Mouse (Mus musculus): ENCODE results near the gene Plch2. TPM values are rescaled to one million over a fixed set of nuclear protein-coding genes. Genes with fewer than 3 reads are reported as not detected.

Gene Plch2
- 16.0 and 18.7 TPM in 2 replicates for polyA plus RNA-seq (2015; fragmentation: Nextera tagmentation; extraction: Ambion mirVana)

GRCm38 (mm10) chr4:155056724-155057123 is at the start of gene Plch2:
Gene Plch2 (minus strand): TSS chr4:155056784.
- Histone ChIP-seq H3K36me3 (no peaks in the 10 kb centered on the region), H3K27ac (replicated peaks) (no peak within 1 kb of the TSS), H3K4me1 (peaks cover 17% of the 10 kb centered on the region), H3K27me3 (replicated peaks) (no peaks in the 10 kb centered on the region), H3K9me3 (replicated peaks) (no peaks in the 10 kb centered on the region), H3K9ac (replicated peaks) (no peak within 1 kb of the TSS), H3K4me3 (replicated peaks) (no peak within 1 kb of the TSS), H3K4me2 (no peak within 1 kb of the TSS)
- WGBS, result 62% methylated on average over 10 of the region's 10 CpGs
- ATAC-seq (ENCODE audit: low FRiP score), result no peak

- Histone ChIP-seq H3K4me2 (no peak overlapping the region), H3K9me3 (replicated peaks) (no peaks in the 10 kb centered on the region), H3K36me3 (no peaks in the 10 kb centered on the region), H3K27ac (replicated peaks) (no peak overlapping the region), H3K9ac (replicated peaks) (no peak overlapping the region), H3K4me3 (replicated peaks) (no peak overlapping the region), H3K4me1 (peaks cover 8% of the 10 kb centered on the region; the same call in 1 of the 2 replicates), H3K27me3 (replicated peaks) (no peaks in the 10 kb centered on the region)
- no peak for ATAC-seq (ENCODE audit: low FRiP score)
- 76% methylated on average over 4 of the region's 4 CpGs for WGBS
These were observed 42.0 kb upstream of the Plch2 start for GRCm38 (mm10) chr4:155098572-155098971.

GRCm38 (mm10) chr4:155097452-155097851 is 40.9 kb upstream of the Plch2 start:
- 87% methylated on average over 6 of the region's 6 CpGs for WGBS
- H3K4me1 ChIP-seq, result peaks cover 8% of the 10 kb centered on the region; the same call in 1 of the 2 replicates
- no peak overlapping the region for H3K9ac ChIP-seq (replicated peaks)
- no peak overlapping the region for H3K4me2 ChIP-seq
- no peaks in the 10 kb centered on the region for H3K27me3 ChIP-seq (replicated peaks)
- H3K27ac ChIP-seq (replicated peaks), result no peak overlapping the region
- no peak for ATAC-seq (ENCODE audit: low FRiP score)
- no peaks in the 10 kb centered on the region; the same call in 1 of the 2 replicates for H3K36me3 ChIP-seq
- no peak overlapping the region for H3K4me3 ChIP-seq (replicated peaks)
- no peaks in the 10 kb centered on the region for H3K9me3 ChIP-seq (replicated peaks)

GRCm38 (mm10) chr4:155095967-155096366 is 39.4 kb upstream of the Plch2 start:
- Histone ChIP-seq H3K4me1 (peaks cover 8% of the 10 kb centered on the region; the same call in 1 of the 2 replicates), H3K36me3 (peaks cover 5% of the 10 kb centered on the region; the same call in 1 of the 2 replicates), H3K27me3 (replicated peaks) (no peaks in the 10 kb centered on the region), H3K4me3 (replicated peaks) (no peak overlapping the region), H3K9me3 (replicated peaks) (no peaks in the 10 kb centered on the region), H3K9ac (replicated peaks) (no peak overlapping the region), H3K4me2 (no peak overlapping the region), H3K27ac (replicated peaks) (no peak overlapping the region)
- ATAC-seq (ENCODE audit: low FRiP score), result no peak
- 85% methylated on average over 8 of the region's 8 CpGs for WGBS

DNA sequence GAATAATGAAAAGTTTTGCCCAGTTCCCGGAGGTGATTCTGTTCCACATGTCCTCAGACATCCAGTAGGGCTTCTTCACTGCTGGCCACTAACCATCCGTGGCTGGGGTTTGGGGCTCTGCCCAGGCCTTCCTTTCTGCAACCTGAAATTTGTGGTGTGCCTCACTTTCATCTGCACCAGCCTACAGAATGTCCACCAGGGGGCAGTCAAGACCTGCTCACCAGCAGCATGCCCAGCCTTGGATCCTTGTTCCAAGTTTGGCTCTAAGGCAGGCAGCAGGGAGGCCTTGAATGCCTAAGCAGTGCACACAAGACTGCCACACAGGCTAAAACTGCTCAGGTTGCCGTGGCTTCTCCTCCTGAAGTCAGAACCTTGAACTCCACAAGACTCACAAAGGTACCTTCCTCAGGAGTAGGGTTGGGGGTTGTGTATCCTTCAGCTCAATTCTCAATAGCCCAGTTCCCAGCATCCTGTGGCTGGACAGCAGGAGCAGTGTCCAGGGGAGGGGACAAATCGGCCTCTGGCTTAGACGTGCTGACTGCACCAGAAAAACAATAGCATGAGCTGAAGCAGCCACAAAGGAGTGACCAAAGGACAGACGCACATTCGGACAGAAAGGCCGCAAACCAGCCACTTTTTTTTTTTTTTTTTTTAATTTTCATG is 38.8 kb upstream of the Plch2 start:
- Histone ChIP-seq H3K9ac (replicated peaks) (no peak overlapping the region), H3K4me2 (no peak overlapping the region), H3K4me3 (replicated peaks) (no peak overlapping the region), H3K9me3 (replicated peaks) (no peaks in the 10 kb centered on the region), H3K4me1 (peaks cover 8% of the 10 kb centered on the region; the same call in 1 of the 2 replicates), H3K27ac (replicated peaks) (peak overlapping the region; percentile 28; the same call in 1 of the 2 replicates), H3K36me3 (peaks cover 7% of the 10 kb centered on the region; the same call in 1 of the 2 replicates), H3K27me3 (replicated peaks) (no peaks in the 10 kb centered on the region)
- WGBS, result 34% methylated on average over 8 of the region's 8 CpGs
- ATAC-seq (ENCODE audit: low FRiP score), result peak; percentile 85

DNA sequence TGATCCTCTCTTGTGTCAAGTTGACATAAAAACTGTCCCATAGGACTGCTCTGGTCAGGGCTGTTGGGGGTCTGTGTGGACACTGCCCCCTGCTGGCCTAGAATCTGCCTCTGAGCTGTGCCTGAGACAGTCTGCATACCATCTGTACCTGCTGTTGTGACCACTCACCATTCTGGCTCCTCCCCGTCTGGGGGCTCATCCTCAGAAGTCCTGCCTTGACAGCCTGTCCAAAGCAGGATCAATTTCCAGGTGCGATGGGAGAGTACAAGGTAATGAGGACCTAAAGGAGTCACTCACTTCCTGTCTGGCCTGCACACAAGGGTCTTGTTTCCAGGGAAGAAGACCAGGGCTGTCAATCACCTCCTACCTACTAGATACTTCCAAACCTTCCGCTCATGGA is 38.0 kb upstream of the Plch2 start:
- Histone ChIP-seq H3K9me3 (replicated peaks) (no peaks in the 10 kb centered on the region), H3K27ac (replicated peaks) (no peak overlapping the region), H3K4me3 (replicated peaks) (no peak overlapping the region), H3K36me3 (peaks cover 13% of the 10 kb centered on the region; the same call in 1 of the 2 replicates), H3K4me1 (peaks cover 8% of the 10 kb centered on the region; the same call in 1 of the 2 replicates), H3K9ac (replicated peaks) (no peak overlapping the region), H3K27me3 (replicated peaks) (no peaks in the 10 kb centered on the region), H3K4me2 (no peak overlapping the region)
- WGBS, result 65% methylated on average over 3 of the region's 3 CpGs
- peak; percentile 40; the same call in 1 of the 2 replicates for ATAC-seq (ENCODE audit: low FRiP score)

GRCm38 (mm10) chr4:155093431-155094149 is 37.0 kb upstream of the Plch2 start:
- ATAC-seq (ENCODE audit: low FRiP score), result no peak
- 88% methylated on average over 7 of the region's 7 CpGs for WGBS
- H3K9me3 ChIP-seq (replicated peaks), result no peaks in the 10 kb centered on the region
- no peaks in the 10 kb centered on the region for H3K27me3 ChIP-seq (replicated peaks)
- H3K36me3 ChIP-seq, result peaks cover 21% of the 10 kb centered on the region
- peaks cover 8% of the 10 kb centered on the region; the same call in 1 of the 2 replicates for H3K4me1 ChIP-seq
- no peak overlapping the region for H3K4me2 ChIP-seq
- no peak overlapping the region for H3K27ac ChIP-seq (replicated peaks)
- no peak overlapping the region for H3K4me3 ChIP-seq (replicated peaks)
- no peak overlapping the region for H3K9ac ChIP-seq (replicated peaks)

GRCm38 (mm10) chr4:155092718-155093430 is 36.3 kb upstream of the Plch2 start:
- Histone ChIP-seq H3K9me3 (replicated peaks) (no peaks in the 10 kb centered on the region), H3K36me3 (peaks cover 21% of the 10 kb centered on the region), H3K4me2 (no peak overlapping the region), H3K4me1 (peaks cover 8% of the 10 kb centered on the region; the same call in 1 of the 2 replicates), H3K27me3 (replicated peaks) (no peaks in the 10 kb centered on the region), H3K27ac (replicated peaks) (no peak overlapping the region), H3K4me3 (replicated peaks) (no peak overlapping the region), H3K9ac (replicated peaks) (no peak overlapping the region)
- WGBS, result 93% methylated on average over 19 of the region's 19 CpGs
- no peak for ATAC-seq (ENCODE audit: low FRiP score)

- Histone ChIP-seq H3K4me1 (peaks cover 18% of the 10 kb centered on the region), H3K27ac (replicated peaks) (no peak overlapping the region), H3K4me2 (no peak overlapping the region), H3K9ac (replicated peaks) (no peak overlapping the region), H3K27me3 (replicated peaks) (no peaks in the 10 kb centered on the region), H3K4me3 (replicated peaks) (no peak overlapping the region), H3K36me3 (peaks cover 21% of the 10 kb centered on the region), H3K9me3 (replicated peaks) (no peaks in the 10 kb centered on the region)
- ATAC-seq (ENCODE audit: low FRiP score), result no peak
- 93% methylated on average over 13 of the region's 13 CpGs for WGBS
These were observed 34.3 kb upstream of the Plch2 start for GRCm38 (mm10) chr4:155090688-155091449.

GRCm38 (mm10) chr4:155090147-155090546 is 33.6 kb upstream of the Plch2 start:
- WGBS, result 97% methylated on average over 4 of the region's 4 CpGs
- H3K4me1 ChIP-seq, result peaks cover 17% of the 10 kb centered on the region

DNA sequence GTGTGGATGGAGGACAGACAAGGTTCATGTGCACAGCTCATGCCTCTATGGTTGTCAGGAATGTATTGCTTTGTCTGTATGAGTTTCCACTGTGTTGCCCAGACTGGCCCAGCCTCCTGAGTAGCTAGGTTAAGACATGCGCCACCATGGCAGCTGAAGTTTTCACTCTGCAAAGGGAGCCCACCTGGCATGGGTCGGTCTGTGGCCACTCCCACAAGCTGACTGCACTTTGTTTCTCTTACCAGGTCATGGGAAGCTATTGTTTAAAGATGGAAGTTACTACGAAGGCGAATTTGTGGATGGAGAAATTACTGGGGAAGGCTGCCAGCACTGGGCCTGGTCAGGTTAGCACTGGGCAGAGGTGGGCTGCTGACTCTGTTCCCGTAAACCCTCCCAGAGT is 32.7 kb upstream of the Plch2 start:
- H3K9ac ChIP-seq (replicated peaks), result no peak overlapping the region
- H3K27ac ChIP-seq (replicated peaks), result no peak overlapping the region
- H3K4me2 ChIP-seq, result no peak overlapping the region
- no peaks in the 10 kb centered on the region for H3K9me3 ChIP-seq (replicated peaks)
- no peaks in the 10 kb centered on the region for H3K27me3 ChIP-seq (replicated peaks)
- H3K4me1 ChIP-seq, result peaks cover 25% of the 10 kb centered on the region
- 91% methylated on average over 5 of the region's 5 CpGs for WGBS
- H3K4me3 ChIP-seq (replicated peaks), result no peak overlapping the region
- no peak for ATAC-seq (ENCODE audit: low FRiP score)
- peaks cover 21% of the 10 kb centered on the region for H3K36me3 ChIP-seq

More at GRCm38 (mm10) chr4:155090147-155090546, 33.6 kb upstream of the Plch2 start:
- Histone ChIP-seq H3K4me2 (no peak overlapping the region), H3K36me3 (peaks cover 21% of the 10 kb centered on the region), H3K27me3 (replicated peaks) (no peaks in the 10 kb centered on the region), H3K4me3 (replicated peaks) (no peak overlapping the region), H3K9me3 (replicated peaks) (no peaks in the 10 kb centered on the region), H3K27ac (replicated peaks) (no peak overlapping the region), H3K9ac (replicated peaks) (no peak overlapping the region)
- no peak for ATAC-seq (ENCODE audit: low FRiP score)
